Mouse (Mus musculus) Patski (cell line): ENCODE results near the gene Mob4. TPM values are rescaled to one million over a fixed set of nuclear protein-coding genes. Genes with fewer than 3 reads are reported as not detected.

Experiments
- ATAC-seq: fragments of 100-300 bp; one replicate; pipeline ENCODE4 v1.8.0; 2021
- CTCF ChIA-PET: fragments of 350-600 bp; sonication (Branson Sonifier 250); formaldehyde crosslinking; loops from one replicate; lab custom pipeline; 2022; ENCODE audit warnings: inconsistent platforms; lab: Charles Lee
- POLR2A ChIA-PET: fragments of 350-600 bp; sonication (Branson Sonifier 250); formaldehyde crosslinking; loops from one replicate; lab custom pipeline; 2022; ENCODE audit warnings: antibody characterized with exemption, inconsistent platforms; lab: Charles Lee
- DNase-seq: peaks from one replicate; pipeline ENCODE4 v3.0.0-alpha.2; 2011; ENCODE audit warnings: low read depth, low spot score
- H3K27me3 ChIP-seq: fragments of 371-371 bp; one replicate; pipeline ENCODE4 v1.5.1; 2021
- CTCF ChIP-seq: fragments of 100-300 bp; IDR thresholded peaks from one replicate; pipeline ENCODE4 v1.5.1; 2021
- in situ Hi-C: fragments of 300-500 bp; cut with MboI; formaldehyde crosslinking; loops from 3 replicates; pipeline ENCODE4 v1.11.1; 2018; ENCODE audit warnings: low pct_unique_long_range_greater_than_20kb, mixed read lengths
- polyA plus RNA-seq: library from polyadenylated mRNA; unstranded; gene quantifications from one replicate; pipeline ENCODE4 v1.2.3, GENCODE M21; 2021

Gene Mob4
- polyA plus RNA-seq, 1 experiment from 2014 or later = 84.7 TPM

DNA sequence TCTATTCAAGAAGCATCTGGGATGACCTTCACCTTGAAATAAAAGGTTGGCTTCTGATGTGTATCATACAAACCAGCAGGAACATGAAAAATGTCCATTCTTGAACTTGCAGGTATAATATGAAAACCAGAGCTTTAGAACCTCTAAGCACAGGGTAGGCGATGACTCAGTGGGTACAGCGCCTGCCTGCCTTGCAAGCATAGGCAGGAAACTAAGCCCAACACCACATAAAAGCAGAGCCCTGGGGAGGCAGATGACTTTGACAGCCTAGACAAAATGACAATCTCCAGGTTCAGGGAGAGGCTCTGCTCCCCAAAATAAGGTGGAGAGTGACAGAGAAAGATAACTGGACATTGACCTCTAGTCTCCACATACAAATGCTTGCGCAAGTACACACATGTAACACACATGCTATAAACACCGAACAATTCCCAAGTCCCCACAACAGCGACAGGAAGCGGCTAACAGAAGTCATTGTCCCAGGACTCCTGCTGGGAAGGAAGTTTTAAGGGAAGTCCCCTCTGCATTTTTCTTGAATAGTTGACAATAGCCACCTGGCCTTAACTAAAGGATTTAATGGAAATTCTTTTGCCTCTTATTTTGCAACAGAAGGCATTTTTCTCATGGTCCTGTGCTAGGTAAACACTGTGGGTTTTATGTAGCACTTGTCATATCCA lies 65.4 kb downstream of the Mob4 start:
- ChIA-PET CTCF (interaction anchor here (0.9 to 1.5 kb wide), 2 partner anchors 17 to 25 kb away, joined by 3 to 4 read pairs; no protein-coding TSS in a partner anchor), POLR2A (no interaction called here)
- no peak for ATAC-seq
- TF ChIP-seq CTCF = no peak
- in situ Hi-C loops = no loop called here
- no peaks in the 10 kb centered on the region for H3K27me3 ChIP-seq
- DNase-seq = no peak

DNA sequence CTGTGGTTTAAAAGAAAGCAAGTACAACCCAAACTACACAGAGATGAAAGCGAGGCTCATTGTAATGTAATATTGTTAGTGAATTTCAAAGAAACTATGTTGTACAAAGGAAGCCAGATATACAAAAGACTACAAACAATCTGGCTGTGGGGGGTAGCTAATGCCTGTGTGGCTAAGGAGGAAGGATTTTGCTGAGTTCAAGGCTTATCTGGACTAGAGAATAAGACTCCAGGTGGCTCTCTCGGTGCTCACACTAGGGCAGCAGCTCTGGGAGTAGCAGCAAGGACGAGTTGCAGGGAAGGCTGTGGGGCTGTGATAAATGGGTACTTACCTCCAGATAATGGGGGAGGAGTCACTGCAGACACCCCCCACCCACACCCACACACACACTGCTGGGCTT lies 67.7 kb downstream of the Mob4 start:
- no peak for TF ChIP-seq CTCF
- CTCF ChIA-PET = interaction anchor here (1.4 kb wide), 1 partner anchor 27 kb away, joined by 3 read pairs; the partner anchor contains the start of gene Rftn2
- no peak for DNase-seq
- no peaks in the 10 kb centered on the region for H3K27me3 ChIP-seq
- POLR2A ChIA-PET = no interaction called here
- no peak for ATAC-seq
- in situ Hi-C loops = no loop called here

DNA sequence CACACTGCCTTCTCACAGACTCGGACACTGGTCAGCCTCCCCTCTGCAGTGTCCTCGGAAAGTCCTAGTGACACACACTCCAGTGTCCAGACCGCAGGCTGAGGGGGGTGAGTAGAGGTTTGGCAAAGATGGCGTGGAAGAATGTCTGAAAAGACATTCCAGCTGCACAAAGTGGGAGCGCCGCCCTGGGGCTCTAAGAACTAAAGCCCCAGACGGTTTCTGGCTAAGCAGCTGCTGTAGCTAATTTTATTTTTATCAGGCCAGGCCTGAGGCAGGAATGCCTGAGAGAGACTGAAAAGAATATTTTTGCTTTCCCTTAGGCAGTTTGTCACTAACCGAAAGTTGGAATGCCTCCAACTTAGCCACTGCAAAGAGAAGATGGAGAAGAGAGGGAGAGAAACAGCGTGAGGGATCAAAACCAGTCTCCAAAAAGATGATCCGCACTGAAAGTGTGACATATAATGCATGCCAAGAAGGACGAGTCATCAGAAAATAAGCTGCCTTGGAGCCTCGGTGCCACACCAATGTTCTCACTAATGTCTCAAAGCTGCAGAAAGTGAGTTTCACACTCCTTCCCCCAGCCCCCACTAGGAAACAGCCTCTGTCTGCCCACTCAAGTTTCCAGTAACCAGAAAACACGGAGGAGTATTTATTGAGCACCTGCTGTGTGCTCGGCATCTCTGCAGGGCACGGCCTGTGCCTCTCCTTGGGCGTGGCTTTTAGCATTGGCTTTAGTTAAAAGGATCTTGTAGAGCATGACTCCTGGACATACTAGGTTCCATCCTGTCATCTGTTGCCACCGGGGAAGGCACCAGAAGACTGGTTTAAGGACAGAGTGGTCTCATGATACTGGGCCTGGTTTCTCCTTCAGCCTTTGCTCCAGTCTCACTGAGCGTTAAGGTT lies 71.1 kb downstream of the Mob4 start:
- H3K27me3 ChIP-seq = no peaks in the 10 kb centered on the region
- ChIA-PET POLR2A (interaction anchor here (0.6 to 1.3 kb wide), 3 partner anchors 10 to 46 kb away, joined by 4 to 6 read pairs (median 5); no protein-coding TSS in a partner anchor), CTCF (interaction anchor here (0.6 to 1.0 kb wide), 3 partner anchors 9 to 38 kb away, joined by 3 read pairs; no protein-coding TSS in a partner anchor)
- no peak for TF ChIP-seq CTCF
- DNase-seq (peak; percentile 88), ATAC-seq (peak; percentile 91)
- in situ Hi-C loops = no loop called here

Other genes starting within 250 kb of the Mob4 start
- gene Ankrd44, start 204.8 kb upstream of the Mob4 start, polyA plus RNA-seq = 31.2 TPM
- 147 TPM for gene Sf3b1, start 103.8 kb upstream of the Mob4 start, polyA plus RNA-seq
- gene Coq10b, start 78.5 kb upstream of the Mob4 start, polyA plus RNA-seq = 43.5 TPM
- gene Hspe1, start 43.1 kb upstream of the Mob4 start, polyA plus RNA-seq = 326 TPM
- 475 TPM for gene Hspd1, start 43.0 kb upstream of the Mob4 start, polyA plus RNA-seq
- 3.8 TPM for gene Rftn2, start 95.6 kb downstream of the Mob4 start, polyA plus RNA-seq
- gene Mars2, start 105.9 kb downstream of the Mob4 start, polyA plus RNA-seq = 2.8 TPM
- gene Boll, start 232.2 kb downstream of the Mob4 start, polyA plus RNA-seq = not detected